Mouse (Mus musculus) midbrain, embryonic 12.5 days (tissue): ENCODE results near the gene Olfr700. TPM values are rescaled to one million over a fixed set of nuclear protein-coding genes. Genes with fewer than 3 reads are reported as not detected.
"Not testable (repeated sequence)": the region's sequence is repeated elsewhere in the genome, so short reads cannot be mapped to it uniquely, and the experiment has no call there.

Experiments used
- ATAC-seq: fragments of 200-750 bp; cut with Nextera tagmentation; 2 replicates; pipeline ENCODE4 v1.8.0; 2017; ENCODE audit warnings: low read depth, moderate TSS enrichment, moderate library complexity; ENCODE audit not compliant: low FRiP score
- H3K27ac ChIP-seq: fragments of 300-500 bp; sonication (generic); replicated peaks from 2 replicates; pipeline ENCODE4 v1.5.1; 2016; ENCODE audit warnings: mild to moderate bottlenecking
- H3K27me3 ChIP-seq: fragments of 300-500 bp; sonication (generic); 2 replicates; pipeline ENCODE4 v1.6.1; 2016; ENCODE audit warnings: mild to moderate bottlenecking
- H3K36me3 ChIP-seq: fragments of 300-500 bp; sonication (generic); 2 replicates; pipeline ENCODE4 v1.6.1; 2016
- H3K4me1 ChIP-seq: fragments of 300-500 bp; sonication (generic); 2 replicates; pipeline ENCODE4 v1.6.1; 2016
- H3K4me2 ChIP-seq: fragments of 300-500 bp; sonication (generic); replicated peaks from 2 replicates; pipeline ENCODE4 v1.6.1; 2016; ENCODE audit warnings: mild to moderate bottlenecking, moderate library complexity
- H3K4me3 ChIP-seq: fragments of 300-500 bp; sonication (generic); 2 replicates; pipeline ENCODE4 v1.5.1; 2016; ENCODE audit warnings: mild to moderate bottlenecking
- H3K9ac ChIP-seq: fragments of 300-500 bp; sonication (generic); replicated peaks from 2 replicates; pipeline ENCODE4 v1.6.1; 2016; ENCODE audit warnings: mild to moderate bottlenecking, moderate library complexity
- H3K9me3 ChIP-seq: fragments of 300-500 bp; sonication (generic); 2 replicates; pipeline ENCODE4 v1.6.1; 2016; ENCODE audit warnings: mild to moderate bottlenecking
- WGBS: fragments of 180-500 bp; shearing (Covaris S2); methylation state at CpG from one replicate; pipeline ENCODE4 v1.1.7; 2016; 5-methylcytosine and 5-hydroxymethylcytosine counted together
- polyA plus RNA-seq: library from polyadenylated mRNA; unstranded; fragments of >200 nt; fragmentation: Nextera tagmentation; extraction: Ambion mirVana; gene quantifications from 2 replicates; pipeline ENCODE4 v1.2.1, GENCODE M21; 2016

The Olfr700 gene
- polyA plus RNA-seq = not detected in 2 replicates

DNA sequence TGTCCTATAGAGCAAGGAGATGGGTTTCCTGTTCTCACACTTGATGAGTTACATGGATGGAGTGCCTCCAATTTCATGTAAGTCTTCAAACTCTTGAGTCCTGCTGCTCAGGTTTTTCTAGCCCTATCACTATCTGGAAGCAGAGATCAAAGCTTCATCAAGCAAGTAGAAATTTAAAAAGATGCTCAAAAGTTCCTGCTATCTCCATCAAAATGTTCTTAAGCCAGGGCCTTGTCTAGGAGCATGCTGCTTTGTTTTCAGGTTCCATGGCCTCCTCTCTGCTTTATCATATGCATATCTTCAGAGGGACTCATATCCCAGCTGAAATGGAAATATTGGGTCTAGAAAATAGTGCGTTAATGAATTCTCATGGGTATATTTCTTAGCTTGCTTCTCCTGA is at the start of gene Olfr700:
TSS of gene Olfr700 (minus strand) at position 101 of the 400 bp plus-strand sequence.
- ATAC-seq = no peak
- no peak within 1 kb of the TSS for H3K27ac ChIP-seq
- H3K9me3 ChIP-seq = no peaks in the 10 kb centered on the region
- no peaks in the 10 kb centered on the region for H3K36me3 ChIP-seq
- no peak within 1 kb of the TSS for H3K9ac ChIP-seq
- no peaks in the 10 kb centered on the region for H3K4me1 ChIP-seq
- 86% methylated on average over 1 of the region's 1 CpGs for WGBS
- H3K27me3 ChIP-seq = no peaks in the 10 kb centered on the region
- no peak within 1 kb of the TSS for H3K4me3 ChIP-seq
- H3K4me2 ChIP-seq = no peak within 1 kb of the TSS

DNA sequence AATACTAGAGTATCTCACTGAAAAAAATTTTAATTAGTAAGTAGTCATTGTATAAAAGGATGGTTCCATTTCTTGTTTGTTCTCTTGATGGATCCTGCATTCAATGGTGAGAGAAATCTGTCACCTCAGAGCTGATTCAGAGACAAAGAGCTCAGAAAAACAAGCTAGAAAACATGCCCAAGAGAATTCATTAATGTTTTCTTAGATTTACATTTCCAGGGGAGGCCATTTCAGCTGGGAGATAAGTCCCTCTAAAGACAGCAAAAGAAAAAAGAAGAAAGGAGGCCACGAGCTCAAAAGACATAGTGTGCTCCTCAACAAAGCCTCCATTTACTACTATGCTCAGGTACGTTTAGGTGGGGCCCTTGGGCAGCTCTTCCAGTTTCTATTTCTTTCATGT is 34.4 kb upstream of the Olfr700 start, which contains the start of gene Olfr703:
TSS of gene Olfr703 (plus strand) at position 301 of the 400 bp plus-strand sequence.
- Histone ChIP-seq H3K9ac (no peak within 1 kb of the TSS), H3K9me3 (no peaks in the 10 kb centered on the region), H3K4me1 (no peaks in the 10 kb centered on the region), H3K36me3 (no peaks in the 10 kb centered on the region), H3K4me2 (no peak within 1 kb of the TSS), H3K27me3 (no peaks in the 10 kb centered on the region), H3K27ac (no peak within 1 kb of the TSS), H3K4me3 (no peak within 1 kb of the TSS)
- WGBS = 80% methylated on average over 2 of the region's 2 CpGs
- no peak for ATAC-seq

DNA sequence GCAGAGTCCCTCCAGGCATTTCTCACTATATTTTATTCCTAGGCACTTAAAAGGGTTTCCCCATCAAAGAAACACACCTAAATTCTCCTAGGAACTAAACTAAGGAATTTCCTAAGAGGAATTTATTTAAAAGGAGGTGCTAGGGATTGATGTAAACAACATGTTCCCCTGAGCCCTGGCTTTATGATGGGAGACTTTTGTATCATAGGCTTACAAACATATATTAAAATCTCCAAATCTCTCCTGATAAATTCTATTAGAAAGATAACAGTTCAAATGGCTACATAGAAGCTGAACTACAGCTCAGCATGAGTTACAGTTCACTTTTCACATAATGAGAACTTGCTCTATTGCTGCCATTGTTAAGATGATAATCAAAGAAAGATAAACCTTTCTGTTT is 25.2 kb upstream of the Olfr700 start, which contains the start of gene Olfr702:
TSS of gene Olfr702 (minus strand) at position 101 of the 400 bp plus-strand sequence.
- no peak within 1 kb of the TSS for H3K9ac ChIP-seq
- H3K27ac ChIP-seq = no peak within 1 kb of the TSS
- no peak within 1 kb of the TSS for H3K4me2 ChIP-seq
- no peaks in the 10 kb centered on the region for H3K9me3 ChIP-seq
- no peaks in the 10 kb centered on the region for H3K4me1 ChIP-seq
- H3K36me3 ChIP-seq = no peaks in the 10 kb centered on the region
- no peak for ATAC-seq
- H3K4me3 ChIP-seq = no peak within 1 kb of the TSS
- no peaks in the 10 kb centered on the region for H3K27me3 ChIP-seq

DNA sequence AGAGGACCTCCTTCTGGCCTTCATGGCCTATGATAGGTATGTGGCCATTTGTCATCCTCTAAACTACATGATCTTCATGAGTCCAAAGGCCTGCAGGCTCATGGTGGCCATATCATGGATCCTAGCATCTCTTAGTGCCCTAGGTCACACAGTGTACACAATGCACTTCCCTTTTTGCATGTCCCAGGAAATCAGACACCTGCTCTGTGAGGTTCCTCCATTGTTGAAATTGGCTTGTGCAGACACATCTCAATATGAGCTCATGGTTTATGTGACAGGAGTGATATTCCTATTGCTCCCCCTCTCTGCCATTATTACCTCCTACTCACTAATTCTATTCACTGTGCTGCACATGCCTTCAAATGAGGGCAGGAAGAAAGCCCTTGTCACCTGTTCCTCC is 9.8 kb upstream of the Olfr700 start:
- ATAC-seq = no peak
- Histone ChIP-seq H3K4me2 (no peak overlapping the region), H3K9ac (no peak overlapping the region), H3K36me3 (no peaks in the 10 kb centered on the region), H3K27me3 (no peaks in the 10 kb centered on the region), H3K4me3 (no peak overlapping the region), H3K9me3 (no peaks in the 10 kb centered on the region), H3K27ac (no peak overlapping the region), H3K4me1 (no peaks in the 10 kb centered on the region)

DNA sequence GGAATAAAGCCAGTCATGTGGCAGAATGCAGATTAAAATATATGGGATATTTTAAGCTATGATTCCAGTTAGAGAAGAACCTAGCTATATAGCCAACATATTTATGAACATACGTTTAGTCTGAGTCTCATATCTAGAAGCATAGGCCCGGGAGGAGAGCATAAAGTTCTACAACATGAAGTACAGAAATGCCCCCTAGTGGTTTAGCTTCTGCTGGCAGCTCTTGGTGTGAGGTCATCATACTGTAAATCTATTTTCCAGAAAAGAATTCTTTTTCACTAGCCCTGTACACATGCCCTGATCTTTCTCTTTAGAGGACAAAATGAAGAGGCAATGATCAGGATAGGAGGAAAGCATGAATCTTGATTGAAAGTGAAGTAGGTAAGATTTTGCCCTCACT is 7.1 kb upstream of the Olfr700 start:
- H3K9me3 ChIP-seq = no peaks in the 10 kb centered on the region
- H3K4me1 ChIP-seq = no peaks in the 10 kb centered on the region
- H3K4me2 ChIP-seq = no peak overlapping the region
- ATAC-seq = no peak
- H3K9ac ChIP-seq = no peak overlapping the region
- H3K27ac ChIP-seq = no peak overlapping the region
- 74% methylated on average over 2 of the region's 2 CpGs for WGBS
- H3K4me3 ChIP-seq = no peak overlapping the region
- H3K36me3 ChIP-seq = no peaks in the 10 kb centered on the region
- no peaks in the 10 kb centered on the region for H3K27me3 ChIP-seq

DNA sequence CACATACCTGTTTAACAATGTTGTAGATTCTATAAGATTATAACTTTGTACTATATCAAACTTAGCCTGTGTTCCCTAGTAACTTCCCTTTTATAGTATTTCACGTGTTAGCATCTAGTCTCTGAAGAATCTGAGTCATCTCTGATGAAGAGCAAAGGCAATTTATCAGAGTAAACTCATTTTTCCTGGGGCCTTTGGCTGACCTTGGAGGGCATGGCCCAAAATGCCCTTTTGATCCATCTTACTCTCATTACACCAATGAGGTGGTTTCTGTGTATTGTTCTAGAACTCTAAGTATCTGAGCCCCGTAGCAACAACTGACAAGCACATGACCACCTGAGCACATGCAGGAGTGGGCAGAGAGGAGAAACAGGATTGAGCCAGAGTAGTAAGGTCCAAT is 5.2 kb upstream of the Olfr700 start, which contains the start of gene Olfr701:
TSS of gene Olfr701 (plus strand) at position 301 of the 400 bp plus-strand sequence.
- H3K27ac ChIP-seq = no peak within 1 kb of the TSS
- H3K9me3 ChIP-seq = no peaks in the 10 kb centered on the region
- no peaks in the 10 kb centered on the region for H3K27me3 ChIP-seq
- no peak within 1 kb of the TSS for H3K4me2 ChIP-seq
- no peak within 1 kb of the TSS for H3K4me3 ChIP-seq
- no peak within 1 kb of the TSS for H3K9ac ChIP-seq
- 77% methylated on average over 2 of the region's 2 CpGs for WGBS
- ATAC-seq = no peak
- H3K4me1 ChIP-seq = no peaks in the 10 kb centered on the region
- H3K36me3 ChIP-seq = no peaks in the 10 kb centered on the region

DNA sequence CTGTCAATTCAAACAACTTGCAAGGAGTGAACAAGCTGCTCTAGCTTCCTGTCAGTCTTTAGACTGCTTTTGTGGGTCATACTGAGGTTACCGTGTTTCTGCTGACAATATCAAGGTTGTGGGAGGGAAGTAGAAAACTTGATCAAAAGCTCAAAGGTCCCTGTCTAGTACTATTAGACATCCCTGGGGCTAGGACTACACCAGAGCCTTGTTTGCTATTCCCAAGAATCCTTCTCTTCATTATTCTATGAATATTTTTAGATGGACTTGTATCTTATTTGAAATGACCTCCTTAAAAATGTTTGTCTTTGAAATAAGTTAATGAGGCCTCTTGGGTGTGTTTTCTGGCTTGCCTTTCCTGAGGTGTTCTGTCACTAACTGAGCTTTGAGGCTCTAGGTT is 15.5 kb downstream of the Olfr700 start, which contains the start of gene Olfr699:
TSS of gene Olfr699 (minus strand) at position 101 of the 400 bp plus-strand sequence.
- WGBS = 95% methylated on average over 1 of the region's 1 CpGs
- Histone ChIP-seq H3K27ac (no peak within 1 kb of the TSS), H3K4me3 (no peak within 1 kb of the TSS), H3K36me3 (no peaks in the 10 kb centered on the region), H3K4me2 (no peak within 1 kb of the TSS), H3K9me3 (no peaks in the 10 kb centered on the region), H3K4me1 (no peaks in the 10 kb centered on the region), H3K27me3 (no peaks in the 10 kb centered on the region), H3K9ac (no peak within 1 kb of the TSS)
- no peak for ATAC-seq

DNA sequence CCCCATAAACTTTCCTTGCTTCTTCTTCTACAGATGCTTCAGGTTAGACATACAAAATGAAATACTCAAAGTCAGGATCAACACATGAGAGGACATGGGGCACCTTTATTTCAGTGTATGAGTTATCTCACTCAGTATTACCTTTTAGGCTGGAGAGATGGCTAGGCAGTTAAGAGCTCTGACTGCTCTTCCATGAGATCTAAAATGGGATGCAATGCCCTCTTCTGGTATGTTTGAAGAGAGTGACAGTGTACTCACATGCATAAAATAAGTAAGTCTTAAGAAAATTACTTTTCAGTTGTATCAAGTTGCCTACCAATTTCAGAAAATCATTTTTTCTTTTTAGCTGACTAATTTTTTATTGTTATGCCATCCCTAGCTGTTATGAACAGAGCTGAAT is 20.3 kb downstream of the Olfr700 start:
- Histone ChIP-seq H3K36me3 (no peaks in the 10 kb centered on the region), H3K9me3 (no peaks in the 10 kb centered on the region), H3K4me3 (no peak overlapping the region), H3K4me2 (no peak overlapping the region), H3K9ac (no peak overlapping the region), H3K27me3 (no peaks in the 10 kb centered on the region), H3K4me1 (no peaks in the 10 kb centered on the region), H3K27ac (no peak overlapping the region)
- ATAC-seq = no peak

DNA sequence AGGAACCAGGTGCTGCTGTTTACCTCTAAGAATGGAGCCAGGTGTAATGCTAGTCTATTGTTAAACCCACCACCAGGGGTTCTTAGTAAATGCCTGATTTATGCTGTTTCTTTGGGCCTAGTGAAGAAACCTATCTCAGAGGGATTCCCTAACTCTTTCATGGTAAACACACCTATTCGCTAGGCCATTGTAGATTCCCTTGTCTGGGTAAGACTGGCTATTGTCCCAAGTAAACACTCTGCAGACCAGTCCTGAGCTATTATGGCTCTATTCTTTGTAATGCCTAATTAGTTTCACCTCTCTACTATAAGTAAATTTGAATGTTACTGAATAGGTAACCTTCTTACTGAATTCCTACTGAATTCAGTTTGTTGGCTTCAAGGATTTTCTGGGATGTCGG is 47.6 kb downstream of the Olfr700 start:
- not testable (repeated sequence) for H3K27ac ChIP-seq, H3K4me3 ChIP-seq, H3K36me3 ChIP-seq, H3K9me3 ChIP-seq, ATAC-seq, H3K9ac ChIP-seq, H3K4me1 ChIP-seq, H3K27me3 ChIP-seq, H3K4me2 ChIP-seq
- WGBS = 92% methylated on average over 2 of the region's 2 CpGs

DNA sequence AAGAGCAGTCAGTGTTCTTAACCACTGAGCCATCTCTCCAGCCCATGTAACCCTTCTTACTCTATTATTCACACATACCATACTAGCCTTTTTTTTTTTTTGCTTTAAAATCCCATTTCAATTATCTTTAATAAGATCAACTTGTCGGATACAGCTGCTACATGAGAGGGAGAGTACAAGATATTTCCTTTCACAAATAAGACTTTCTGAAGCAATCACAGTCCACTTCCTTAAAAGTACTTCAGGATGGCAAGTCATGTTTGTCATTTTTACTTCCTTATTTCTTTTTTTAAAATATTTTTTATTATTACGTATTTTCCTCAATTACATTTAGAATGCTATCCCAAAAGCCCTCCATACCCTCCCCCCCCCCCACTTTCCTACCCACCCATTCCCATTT is 49.8 kb downstream of the Olfr700 start:
- Histone ChIP-seq H3K27ac (no peak overlapping the region), H3K9me3 (no peaks in the 10 kb centered on the region), H3K9ac (no peak overlapping the region), H3K36me3 (no peaks in the 10 kb centered on the region), H3K4me1 (no peaks in the 10 kb centered on the region), H3K4me2 (no peak overlapping the region), H3K4me3 (no peak overlapping the region), H3K27me3 (no peaks in the 10 kb centered on the region)
- 90% methylated on average over 2 of the region's 2 CpGs for WGBS
- no peak for ATAC-seq

Other genes starting within 250 kb of the Olfr700 start
- gene Olfr693, start 128.2 kb downstream of the Olfr700 start, polyA plus RNA-seq = not detected in 2 replicates
- gene Olfr694, start 117.0 kb downstream of the Olfr700 start, polyA plus RNA-seq = not detected in 2 replicates
- not detected in 2 replicates for gene Olfr695, start 92.4 kb downstream of the Olfr700 start, polyA plus RNA-seq
- gene Olfr697, start 66.4 kb downstream of the Olfr700 start, polyA plus RNA-seq = not detected in 2 replicates
- gene Olfr698, start 53.4 kb downstream of the Olfr700 start, polyA plus RNA-seq = not detected in 2 replicates
- not detected in 2 replicates for gene Olfr699, start 15.6 kb downstream of the Olfr700 start, polyA plus RNA-seq
- not detected in 2 replicates for gene Olfr701, start 5.3 kb upstream of the Olfr700 start, polyA plus RNA-seq
- gene Olfr702, start 25.1 kb upstream of the Olfr700 start, polyA plus RNA-seq = not detected in 2 replicates
- gene Olfr703, start 34.5 kb upstream of the Olfr700 start, polyA plus RNA-seq = not detected in 2 replicates
- not detected in 2 replicates for gene Olfr704, start 54.4 kb upstream of the Olfr700 start, polyA plus RNA-seq
- not detected in 2 replicates for gene Olfr705, start 68.1 kb upstream of the Olfr700 start, polyA plus RNA-seq
- gene Olfr706, start 79.3 kb upstream of the Olfr700 start, polyA plus RNA-seq = not detected in 2 replicates
- not detected in 2 replicates for gene Olfr707, start 92.4 kb upstream of the Olfr700 start, polyA plus RNA-seq
- not detected in 2 replicates for gene Olfr1532-ps1, start 99.2 kb upstream of the Olfr700 start, polyA plus RNA-seq
- not detected in 2 replicates for gene Olfr709-ps1, start 123.4 kb upstream of the Olfr700 start, polyA plus RNA-seq
- gene Olfr710, start 139.5 kb upstream of the Olfr700 start, polyA plus RNA-seq = not detected in 2 replicates
- not detected in 2 replicates for gene Olfr6, start 155.1 kb upstream of the Olfr700 start, polyA plus RNA-seq
- not detected in 2 replicates for gene Olfr711, start 166.6 kb upstream of the Olfr700 start, polyA plus RNA-seq
- not detected in 2 replicates for gene Olfr2, start 197.2 kb upstream of the Olfr700 start, polyA plus RNA-seq
- gene Olfr713, start 222.3 kb upstream of the Olfr700 start, polyA plus RNA-seq = not detected in 2 replicates